Mouse (Mus musculus) colon, adult 2 months (tissue): ENCODE results near the gene Cmya5. TPM values are rescaled to one million over a fixed set of nuclear protein-coding genes. Genes with fewer than 3 reads are reported as not detected.

Source experiments
- polyA plus RNA-seq: library from polyadenylated mRNA; depleted of rRNA; stranded (reverse); fragments of >200 nt; gene quantifications from 2 replicates; pipeline ENCODE4 v1.2.3, GENCODE M21; 2012; rRNA removed

Gene Cmya5
- 0.09 and 0.14 TPM in 2 replicates for polyA plus RNA-seq

DNA sequence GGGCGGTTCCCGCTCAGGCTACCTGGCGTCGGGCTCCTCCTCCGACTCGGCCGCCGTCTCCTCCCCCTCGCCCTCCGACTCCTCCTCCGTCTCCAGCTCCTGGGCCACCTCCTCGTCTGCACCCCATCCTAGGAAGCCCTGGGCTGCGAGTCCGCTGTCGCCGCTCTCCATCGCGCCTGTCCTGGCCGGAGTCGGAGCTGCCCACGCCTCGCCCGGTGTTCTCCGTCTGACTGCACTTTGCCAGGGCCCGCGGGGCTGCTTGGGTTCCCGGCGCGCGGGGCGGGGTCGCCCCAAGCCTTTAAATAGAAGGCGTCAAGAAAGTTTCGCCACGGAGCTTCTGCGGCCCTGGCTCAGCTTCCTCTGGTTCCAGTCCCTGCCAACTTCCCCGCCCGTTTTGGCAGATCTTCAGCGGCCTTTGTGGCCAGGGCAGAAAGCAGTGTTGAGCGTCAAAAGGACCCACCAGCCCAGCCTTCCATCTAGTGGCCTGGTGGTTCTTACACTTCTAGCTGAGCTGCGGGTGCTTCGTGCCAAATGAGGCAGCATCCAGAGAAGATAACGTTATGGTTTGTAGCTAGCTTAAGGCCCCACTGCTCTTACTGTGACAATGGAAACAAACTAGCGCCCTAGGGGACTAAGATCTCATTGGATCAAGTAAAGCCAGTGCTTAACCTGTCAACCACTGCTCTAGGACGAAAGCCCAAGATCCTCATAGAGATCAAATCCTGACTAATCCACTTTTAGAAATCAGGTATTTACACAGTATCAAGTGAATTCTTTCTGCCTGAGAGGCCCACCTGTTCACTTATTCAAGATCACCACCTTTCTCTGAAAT, at the start of gene Cmya5:
Gene Cmya5 (minus strand): TSS at position 389 of the 832 bp plus-strand sequence.

GRCm38 (mm10) chr13:93191831-93192645, 47.5 kb upstream of the Cmya5 start, which contains the start of gene Tent2:
Gene Tent2, minus strand, starts transcription at chr13:93192385.

Other genes with a start within 250 kb of the Cmya5 start
- 8.5 and 10.6 TPM in 2 replicates for gene Tent2, start 47.7 kb upstream of the Cmya5 start, polyA plus RNA-seq
- gene Homer1, start 154.9 kb upstream of the Cmya5 start, polyA plus RNA-seq = 2.7 and 4.5 TPM in 2 replicates